Mouse (Mus musculus): ENCODE measurements around the gene Qdpr. TPM values are rescaled to one million over a fixed set of nuclear protein-coding genes. Genes with fewer than 3 reads are reported as not detected.

Gene Qdpr
- total and polyA plus RNA-seq, 2 experiments from 2014 or later, result 28.1 to 125 TPM

DNA sequence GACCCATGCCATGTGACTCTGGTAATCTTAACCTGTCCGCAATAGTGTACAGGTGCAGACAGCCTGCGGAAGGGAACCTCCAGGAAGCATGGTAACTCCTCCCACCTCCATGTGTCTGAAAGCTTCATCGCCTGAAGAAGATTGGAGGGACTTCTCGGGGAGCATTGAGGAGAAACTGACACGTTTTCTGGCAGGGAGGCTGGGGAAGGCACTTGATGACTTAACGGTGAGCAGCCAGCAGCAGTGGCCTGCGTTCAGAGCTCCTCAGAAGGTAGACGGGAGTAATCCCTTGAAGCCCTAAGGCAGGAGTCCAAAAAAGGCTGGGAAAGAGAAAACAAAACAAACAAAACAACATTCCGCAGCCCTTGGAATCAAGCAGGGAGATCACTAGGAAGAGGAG, 4.4 kb upstream of the Qdpr start:
- Histone ChIP-seq H3K36me3 (ENCODE audit: insufficient read depth) (no peaks in the 10 kb centered on the region), H3K27ac (ENCODE audit: low read depth, low read length) (no peak overlapping the region), H3K9me3 (ENCODE audit: low read length) (no peaks in the 10 kb centered on the region), H3K9ac (no peak overlapping the region), H3K4me2 (ENCODE audit: low read depth) (no peak overlapping the region), H3K27me3 (ENCODE audit: insufficient read depth, low read length) (no peaks in the 10 kb centered on the region), H3K4me3 (ENCODE audit: low read depth, low read length) (no peak overlapping the region), H3K4me1 (ENCODE audit: insufficient read depth) (no peaks in the 10 kb centered on the region)
- 43% methylated on average over 9 of the region's 9 CpGs for WGBS
- ATAC-seq (no peak), DNase-seq (no peak)
- TF ChIP-seq CTCF (IDR thresholded peaks at IDR 0.05; ENCODE audit: low read depth), result no peak

DNA sequence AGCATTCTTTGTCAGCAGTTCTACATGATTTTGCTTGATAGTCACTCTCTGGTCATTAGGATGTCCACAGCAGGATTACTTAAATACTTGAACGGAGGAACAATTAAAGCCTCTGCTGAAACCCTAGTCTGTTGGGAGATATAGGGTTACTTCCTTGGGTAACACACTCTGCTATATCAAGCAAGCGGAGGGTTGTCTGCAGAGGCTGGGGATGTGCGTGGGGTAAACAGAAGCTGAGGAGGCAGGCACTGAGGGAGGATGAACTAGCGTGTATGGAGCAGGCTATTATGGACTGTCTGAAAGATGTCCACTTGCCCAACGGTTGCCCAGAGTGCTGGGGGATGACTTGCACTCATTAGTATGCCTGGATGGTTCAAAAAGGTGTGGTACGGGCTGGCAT, 3.4 kb upstream of the Qdpr start, which contains the start of gene Clrn2:
TSS of gene Clrn2 (plus strand) at position 301 of the 400 bp plus-strand sequence.
- H3K4me1 ChIP-seq (ENCODE audit: insufficient read depth), result 0 out of 2 replicates have a peak, but pooled peaks cover 9% of the 10 kb centered on the region
- H3K27me3 ChIP-seq (ENCODE audit: insufficient read depth, low read length), result no peaks in the 10 kb centered on the region

GRCm38 (mm10) chr5:45449206-45449605, 830 bp downstream of the Qdpr start:
- ATAC-seq (no peak), DNase-seq (no peak)
- no peaks in the 10 kb centered on the region for H3K36me3 ChIP-seq (ENCODE audit: insufficient read depth)
- H3K4me2 ChIP-seq (ENCODE audit: low read depth), result peak overlapping the region; percentile 97
- H3K9ac ChIP-seq, result peak overlapping the region; percentile 63
- H3K27me3 ChIP-seq (ENCODE audit: insufficient read depth, low read length), result no peaks in the 10 kb centered on the region; the same call in 1 of the 2 replicates
- H3K4me1 ChIP-seq (ENCODE audit: insufficient read depth), result 0 out of 2 replicates have a peak, but pooled peaks cover 11% of the 10 kb centered on the region
- WGBS, result 2% methylated on average over 8 of the region's 8 CpGs
- H3K27ac ChIP-seq (ENCODE audit: low read depth, low read length), result no peak overlapping the region
- H3K4me3 ChIP-seq (ENCODE audit: low read depth, low read length), result peak overlapping the region; percentile 57
- TF ChIP-seq CTCF (IDR thresholded peaks at IDR 0.05; ENCODE audit: low read depth), result no peak
- H3K9me3 ChIP-seq (ENCODE audit: low read length), result no peaks in the 10 kb centered on the region

More for the DNA sequence above, 3.4 kb upstream of the Qdpr start, which contains the start of gene Clrn2:
- 65% methylated on average over 6 of the region's 6 CpGs for WGBS
- no peak for ATAC-seq
- Histone ChIP-seq H3K9ac (no peak within 1 kb of the TSS), H3K4me3 (ENCODE audit: low read depth, low read length) (no peak within 1 kb of the TSS), H3K9me3 (ENCODE audit: low read length) (no peaks in the 10 kb centered on the region), H3K27ac (ENCODE audit: low read depth, low read length) (no peak within 1 kb of the TSS), H3K4me2 (ENCODE audit: low read depth) (no peak within 1 kb of the TSS), H3K36me3 (ENCODE audit: insufficient read depth) (no peaks in the 10 kb centered on the region)
- no peak for DNase-seq
- no peak for TF ChIP-seq CTCF (IDR thresholded peaks at IDR 0.05; ENCODE audit: low read depth)

DNA sequence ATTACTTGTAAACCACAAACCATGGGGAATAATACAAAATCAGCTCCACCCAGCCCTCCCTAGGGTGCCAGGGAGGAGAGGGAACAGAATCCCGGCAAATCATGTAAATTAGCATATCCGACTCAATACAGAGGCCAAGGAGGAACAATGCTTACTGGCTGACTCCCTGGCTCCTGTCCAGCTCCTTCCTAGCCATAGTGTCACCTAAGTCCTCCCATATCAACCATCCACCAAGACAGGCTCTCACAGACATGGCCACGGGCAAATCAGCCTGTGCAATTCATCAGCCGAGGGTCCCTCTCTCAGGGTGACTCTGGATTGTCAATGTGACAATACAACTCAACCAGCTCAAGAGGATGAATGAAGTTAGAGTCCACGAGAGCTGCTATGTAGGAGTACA, 1.4 kb downstream of the Qdpr start:
- no peak for DNase-seq
- H3K4me1 ChIP-seq (ENCODE audit: insufficient read depth), result 0 out of 2 replicates have a peak, but pooled peaks cover 11% of the 10 kb centered on the region
- no peaks in the 10 kb centered on the region; the same call in 1 of the 2 replicates for H3K27me3 ChIP-seq (ENCODE audit: insufficient read depth, low read length)
- no peaks in the 10 kb centered on the region for H3K9me3 ChIP-seq (ENCODE audit: low read length)
- peak overlapping the region; percentile 57; the same call in 1 of the 2 replicates for H3K4me3 ChIP-seq (ENCODE audit: low read depth, low read length)
- 0 out of 2 replicates have a peak overlapping the region, but pooled peaks have one; percentile 63 for H3K9ac ChIP-seq
- no peaks in the 10 kb centered on the region for H3K36me3 ChIP-seq (ENCODE audit: insufficient read depth)
- no peak for ATAC-seq
- no peak for TF ChIP-seq CTCF (IDR thresholded peaks at IDR 0.05; ENCODE audit: low read depth)
- H3K4me2 ChIP-seq (ENCODE audit: low read depth), result peak overlapping the region; percentile 97
- 21% methylated on average over 5 of the region's 5 CpGs for WGBS
- H3K27ac ChIP-seq (ENCODE audit: low read depth, low read length), result no peak overlapping the region

DNA sequence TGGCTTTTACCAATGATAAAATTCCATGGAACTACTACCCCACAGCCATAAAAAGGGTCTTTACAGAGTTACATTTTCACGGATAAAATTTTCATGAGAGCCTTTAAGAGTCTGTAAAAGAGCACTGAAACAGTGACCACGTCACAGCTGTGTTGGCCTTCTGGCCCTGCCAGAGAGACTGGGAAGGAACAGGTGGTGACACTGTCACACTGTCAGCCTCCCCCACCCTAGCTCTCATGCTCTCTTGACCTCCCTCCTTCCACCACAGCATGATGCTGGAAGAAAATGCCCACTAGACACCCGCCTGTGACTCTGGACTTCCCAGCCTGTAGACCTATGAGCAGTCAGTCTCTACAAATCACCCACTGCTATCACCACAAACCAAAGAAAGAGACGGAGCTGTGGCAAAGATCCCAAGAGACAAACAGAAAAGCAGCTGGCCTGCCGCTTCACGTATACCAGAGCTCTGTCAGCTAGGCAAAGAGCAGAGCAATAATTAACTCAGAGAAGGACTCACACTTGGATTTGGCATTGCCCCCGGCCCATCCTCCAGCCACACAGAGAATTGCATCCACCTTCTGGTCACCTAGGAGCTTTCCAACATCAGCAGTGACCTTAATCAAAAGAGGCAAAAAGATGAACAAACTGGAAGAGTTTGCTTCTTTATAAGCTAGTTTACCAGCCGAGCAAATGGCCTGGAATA, 5.8 kb downstream of the Qdpr start:
- H3K27me3 ChIP-seq (ENCODE audit: insufficient read depth, low read length), result no peaks in the 10 kb centered on the region; the same call in 1 of the 2 replicates
- no peak for DNase-seq

DNA sequence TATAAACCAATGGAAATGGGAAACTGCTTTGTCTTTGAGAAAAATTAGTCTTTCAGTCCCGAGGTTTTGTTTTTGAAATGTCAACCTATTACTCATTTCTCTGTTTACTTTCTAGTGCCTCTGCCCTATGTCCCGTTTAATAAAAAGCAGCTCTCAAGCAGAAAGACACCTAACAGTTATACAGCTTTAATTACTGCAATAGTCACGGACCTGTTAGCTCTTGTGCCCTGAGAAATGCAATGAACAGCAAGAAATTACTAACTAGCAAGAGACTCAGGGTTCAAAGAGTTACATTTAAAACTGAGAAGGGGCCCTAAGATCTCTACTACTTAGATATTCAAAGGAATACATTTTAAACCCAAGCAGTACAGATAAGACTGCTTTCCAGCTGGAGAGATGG, 8.3 kb downstream of the Qdpr start:
- peaks cover 14% of the 10 kb centered on the region for H3K36me3 ChIP-seq (ENCODE audit: insufficient read depth)
- no peak overlapping the region for H3K9ac ChIP-seq
- ATAC-seq (no peak), DNase-seq (no peak)
- H3K4me3 ChIP-seq (ENCODE audit: low read depth, low read length), result no peak overlapping the region
- H3K27me3 ChIP-seq (ENCODE audit: insufficient read depth, low read length), result no peaks in the 10 kb centered on the region
- no peaks in the 10 kb centered on the region for H3K4me1 ChIP-seq (ENCODE audit: insufficient read depth)
- WGBS, result 82% methylated on average over 3 of the region's 3 CpGs
- no peak overlapping the region for H3K4me2 ChIP-seq (ENCODE audit: low read depth)
- no peaks in the 10 kb centered on the region for H3K9me3 ChIP-seq (ENCODE audit: low read length)
- H3K27ac ChIP-seq (ENCODE audit: low read depth, low read length), result no peak overlapping the region
- TF ChIP-seq CTCF (IDR thresholded peaks at IDR 0.05; ENCODE audit: low read depth), result no peak

More for the DNA sequence above, 5.8 kb downstream of the Qdpr start:
- no peaks in the 10 kb centered on the region for H3K9me3 ChIP-seq (ENCODE audit: low read length)
- 0 out of 2 replicates have a peak, but pooled peaks cover 10% of the 10 kb centered on the region for H3K4me1 ChIP-seq (ENCODE audit: insufficient read depth)
- H3K4me3 ChIP-seq (ENCODE audit: low read depth, low read length), result no peak overlapping the region
- H3K4me2 ChIP-seq (ENCODE audit: low read depth), result no peak overlapping the region
- no peak for TF ChIP-seq CTCF (IDR thresholded peaks at IDR 0.05; ENCODE audit: low read depth)
- no peak overlapping the region for H3K9ac ChIP-seq
- H3K36me3 ChIP-seq (ENCODE audit: insufficient read depth), result 0 out of 2 replicates have a peak, but pooled peaks cover 3% of the 10 kb centered on the region
- 93% methylated on average over 8 of the region's 8 CpGs for WGBS
- no peak overlapping the region for H3K27ac ChIP-seq (ENCODE audit: low read depth, low read length)
- ATAC-seq, result no peak

DNA sequence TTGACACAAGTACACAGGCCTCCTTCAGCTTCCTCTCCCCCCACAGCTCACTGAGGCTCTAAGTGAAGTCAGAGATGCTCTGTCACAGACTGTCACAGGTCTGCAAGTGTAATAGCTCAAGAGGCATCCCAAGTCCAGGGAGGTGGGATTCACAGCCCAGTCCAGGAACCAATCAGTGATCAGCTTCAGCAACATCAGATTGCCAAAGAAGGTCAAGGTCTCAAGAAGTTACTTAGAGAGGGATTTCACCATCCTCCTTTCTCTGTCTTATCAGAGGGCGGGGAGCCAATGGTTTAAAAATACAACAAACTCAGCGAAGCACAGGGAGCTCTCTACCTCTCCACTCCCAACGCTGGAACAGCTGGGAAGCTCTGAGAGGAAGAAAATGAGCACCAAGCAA, 8.9 kb downstream of the Qdpr start:
- H3K4me1 ChIP-seq (ENCODE audit: insufficient read depth), result no peaks in the 10 kb centered on the region
- WGBS, result 91% methylated on average over 3 of the region's 3 CpGs
- DNase-seq (no peak), ATAC-seq (no peak)
- TF ChIP-seq CTCF (IDR thresholded peaks at IDR 0.05; ENCODE audit: low read depth), result no peak
- H3K36me3 ChIP-seq (ENCODE audit: insufficient read depth), result peaks cover 19% of the 10 kb centered on the region
- no peak overlapping the region for H3K4me2 ChIP-seq (ENCODE audit: low read depth)
- no peak overlapping the region for H3K9ac ChIP-seq
- no peak overlapping the region for H3K27ac ChIP-seq (ENCODE audit: low read depth, low read length)
- H3K9me3 ChIP-seq (ENCODE audit: low read length), result no peaks in the 10 kb centered on the region
- no peak overlapping the region for H3K4me3 ChIP-seq (ENCODE audit: low read depth, low read length)
- no peaks in the 10 kb centered on the region for H3K27me3 ChIP-seq (ENCODE audit: insufficient read depth, low read length)

All from forebrain, postnatal 0 days (tissue).